Mouse (Mus musculus) frontal cortex, postnatal 14 days (tissue): ENCODE data around the gene Sema6c.
A peak's percentile ranks its signal among the peaks of the same experiment; 100 is the strongest.
"Not testable (repeated sequence)": the region's sequence is repeated elsewhere in the genome, so short reads cannot be mapped to it uniquely, and the experiment has no call there.

ENCODE experiments used
- DNase-seq, 2 experiments: peaks; one replicate each; pipeline ENCODE4 v3.0.0; 2022; ENCODE audit warnings: low spot score in 2 of 2

Sema6c gene

DNA sequence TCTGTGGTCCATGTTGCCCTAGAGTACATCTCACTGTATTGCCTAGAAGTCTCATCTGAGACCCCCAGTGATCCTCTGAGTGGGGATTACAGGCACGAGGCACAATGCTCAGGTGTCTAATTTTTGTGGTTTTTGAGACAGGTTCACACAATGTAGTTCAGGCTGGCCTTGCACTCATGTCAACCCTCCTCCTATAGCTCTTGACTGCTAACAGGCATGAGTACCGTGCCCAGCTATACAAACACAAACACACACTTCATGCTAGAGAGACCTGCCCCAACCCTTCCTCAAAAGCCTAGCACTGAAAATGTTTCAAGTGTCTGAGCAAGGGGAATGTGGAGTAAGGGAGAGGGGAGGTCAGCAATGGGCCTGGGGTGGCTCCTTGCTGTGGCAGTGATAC, 25.8 kb downstream of the Sema6c start:
- DNase-seq = no peak

DNA sequence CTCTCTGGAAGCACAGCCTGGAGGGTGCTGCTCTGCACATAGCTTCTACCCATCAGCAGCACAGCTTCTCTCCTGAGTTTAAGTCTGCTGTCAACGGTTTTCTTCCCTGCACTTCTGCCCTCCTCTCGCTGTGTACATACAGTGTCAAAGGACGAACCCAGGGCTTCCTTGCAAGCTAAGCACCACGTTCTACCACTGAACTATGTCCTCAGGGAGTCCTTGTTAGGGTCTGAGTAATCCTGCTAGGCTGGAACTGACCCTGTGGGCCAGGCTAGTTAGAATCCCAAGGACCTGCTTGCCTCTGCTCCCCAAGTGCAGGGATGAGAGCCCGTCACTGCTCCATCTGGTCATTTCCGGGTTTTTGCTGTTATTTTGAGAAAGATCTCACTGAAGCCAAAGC, 26.6 kb downstream of the Sema6c start:
- no peak for DNase-seq

DNA sequence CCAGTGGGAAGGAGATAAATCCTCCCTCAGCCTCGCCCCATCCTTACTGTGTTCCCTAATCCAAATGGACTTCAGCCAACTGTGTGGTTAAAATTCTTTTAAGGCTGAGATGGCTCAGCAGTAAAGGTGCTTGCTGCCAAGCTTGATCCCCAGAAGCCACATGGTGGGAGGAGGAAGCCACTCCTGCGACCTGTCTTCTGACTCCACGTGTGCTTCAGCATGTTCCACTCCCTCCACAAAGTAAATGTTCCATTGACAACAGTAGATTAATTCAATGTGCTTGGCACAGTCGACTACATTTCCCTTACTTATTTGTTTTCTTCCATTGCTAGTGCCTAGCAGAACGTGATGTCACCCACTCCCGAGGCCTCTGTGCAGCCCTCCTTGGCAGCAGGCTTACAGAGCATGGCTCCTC, 34.5 kb downstream of the Sema6c start:
- DNase-seq = no peak

DNA sequence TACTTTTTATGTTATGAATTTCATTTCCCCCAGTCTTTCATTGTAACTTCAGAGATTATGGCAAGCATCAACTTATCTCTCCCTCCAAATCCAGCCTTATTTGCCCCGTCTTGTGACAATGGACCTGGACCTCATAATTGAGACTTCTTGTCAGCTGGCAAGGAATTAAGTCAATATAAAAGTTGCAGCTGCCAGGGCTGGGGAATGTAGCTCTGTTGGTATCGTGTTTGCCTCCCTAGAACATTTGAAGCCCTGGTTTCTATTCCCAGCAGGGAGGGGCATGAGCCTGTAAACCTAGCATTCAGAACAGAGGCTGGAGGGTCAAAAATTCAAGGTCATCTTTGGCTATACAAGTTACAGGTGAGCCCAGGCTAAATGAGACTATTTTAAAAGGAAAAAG, 35.5 kb downstream of the Sema6c start:
- no peak for DNase-seq

DNA sequence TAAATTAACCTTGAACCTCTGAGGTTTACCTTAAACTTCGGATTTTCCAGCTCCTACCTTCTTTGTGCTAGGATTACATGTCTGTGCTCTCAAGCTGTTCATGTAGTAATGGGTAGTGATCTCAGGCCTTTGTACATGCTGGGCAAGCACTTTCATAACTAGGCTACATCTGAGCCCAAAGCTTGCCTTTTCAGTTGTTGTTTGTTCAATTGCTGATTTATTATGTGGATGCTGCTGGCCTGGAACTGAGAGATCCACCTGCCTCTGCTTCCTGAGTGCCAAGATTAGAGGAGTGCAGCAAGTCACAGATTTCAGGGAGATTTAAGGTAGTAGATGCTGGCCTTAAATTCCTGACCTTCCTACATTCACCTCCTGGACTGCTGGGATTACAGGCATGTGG, 38.8 kb downstream of the Sema6c start:
- DNase-seq = no peak

DNA sequence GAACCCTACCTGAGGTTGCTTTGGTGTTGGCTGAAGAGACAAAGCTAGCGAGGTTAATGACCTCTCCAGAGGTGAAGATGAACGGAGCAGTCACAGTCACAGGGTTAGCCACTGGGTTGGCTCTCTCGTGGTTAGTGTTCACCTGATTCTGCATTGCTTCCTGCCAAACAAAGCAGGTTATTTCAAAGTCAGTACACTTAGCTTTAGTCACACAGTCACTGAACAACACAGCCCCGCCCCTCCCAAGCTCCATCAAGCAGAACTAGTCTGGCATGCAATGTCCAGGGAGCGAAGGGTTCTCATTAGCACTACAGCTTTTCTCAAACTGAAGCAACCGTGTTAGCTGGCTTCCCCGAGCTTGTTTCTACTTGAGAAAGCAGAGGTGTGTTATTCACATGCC, 39.9 kb downstream of the Sema6c start:
- DNase-seq = no peak

DNA sequence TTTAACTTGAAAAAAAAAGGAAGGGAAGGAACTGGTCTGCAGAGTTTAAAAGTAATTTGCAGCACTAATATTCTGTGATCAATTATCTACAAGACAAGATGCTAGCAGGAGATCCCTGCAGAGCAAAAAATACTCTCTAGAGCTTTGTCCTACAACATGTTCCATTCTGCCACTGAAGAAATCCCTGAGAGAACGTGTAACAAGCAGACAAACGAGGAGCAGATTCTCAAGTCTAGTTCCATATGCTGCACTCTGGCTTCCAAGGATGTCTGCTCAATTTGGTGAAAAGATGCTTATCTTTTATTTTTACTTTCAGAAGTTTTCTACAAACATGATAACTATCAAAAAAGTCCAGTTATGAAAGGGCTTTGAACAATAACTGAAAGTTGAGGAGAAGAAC, 40.3 kb downstream of the Sema6c start:
- DNase-seq = no peak

DNA sequence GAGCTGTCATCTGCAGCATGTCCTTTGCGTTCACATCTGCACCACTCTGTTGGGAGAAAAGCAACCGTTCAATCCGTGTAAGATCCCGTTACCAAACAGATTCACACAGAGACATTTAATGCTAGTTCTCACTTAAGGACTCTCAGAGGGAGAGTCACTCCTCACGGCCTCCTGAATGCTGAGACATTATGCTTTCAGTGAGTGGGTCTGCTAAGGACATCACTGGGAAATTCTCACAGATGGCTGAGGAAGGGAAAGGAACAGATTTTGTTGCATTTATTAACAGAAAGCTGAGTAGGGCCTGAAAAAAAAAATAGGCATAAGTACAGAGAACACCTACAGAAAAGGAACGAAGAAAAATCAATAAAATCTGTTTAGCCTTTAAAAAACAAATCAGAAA, 43.6 kb downstream of the Sema6c start:
- no peak for DNase-seq

DNA sequence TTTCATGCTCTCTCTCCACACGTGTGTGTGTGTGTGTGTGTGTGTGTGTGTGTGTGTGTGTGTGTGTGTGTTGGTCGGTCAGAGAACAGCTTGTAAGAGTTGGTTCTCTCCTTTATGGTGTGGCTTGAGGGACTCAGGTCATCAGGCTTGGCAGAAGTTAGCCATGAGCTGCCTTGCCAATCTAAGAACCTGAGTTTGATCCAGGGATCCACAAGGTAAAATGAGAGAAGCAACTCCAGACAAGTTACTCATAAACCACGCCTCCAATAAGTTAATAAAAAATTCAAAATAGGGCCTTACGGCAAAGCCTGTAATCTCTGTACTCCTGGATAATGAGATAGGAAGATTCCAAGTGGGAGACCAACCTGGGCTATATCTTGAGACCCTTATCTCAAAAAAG, 48.0 kb downstream of the Sema6c start:
- DNase-seq = no peak

DNA sequence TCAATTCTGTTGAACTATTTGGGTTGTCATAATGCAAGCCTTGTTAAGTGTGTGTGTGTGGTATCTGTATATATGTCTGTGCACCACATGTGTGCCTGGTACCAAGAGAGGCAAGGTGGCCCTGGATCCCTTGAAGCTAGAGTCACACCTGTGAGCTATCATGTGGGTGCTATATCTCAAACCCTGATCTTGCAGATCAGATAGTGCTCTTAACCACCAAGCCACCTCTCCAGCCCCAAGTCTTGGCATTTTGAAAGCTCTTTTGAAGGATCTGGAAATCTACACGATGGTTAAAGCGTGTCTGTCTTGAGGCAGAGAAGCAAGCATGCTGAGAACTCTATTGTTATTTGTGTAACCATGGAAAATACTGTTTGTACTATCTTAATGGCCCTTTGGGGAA, 50.3 kb downstream of the Sema6c start:
- DNase-seq = no peak

DNA sequence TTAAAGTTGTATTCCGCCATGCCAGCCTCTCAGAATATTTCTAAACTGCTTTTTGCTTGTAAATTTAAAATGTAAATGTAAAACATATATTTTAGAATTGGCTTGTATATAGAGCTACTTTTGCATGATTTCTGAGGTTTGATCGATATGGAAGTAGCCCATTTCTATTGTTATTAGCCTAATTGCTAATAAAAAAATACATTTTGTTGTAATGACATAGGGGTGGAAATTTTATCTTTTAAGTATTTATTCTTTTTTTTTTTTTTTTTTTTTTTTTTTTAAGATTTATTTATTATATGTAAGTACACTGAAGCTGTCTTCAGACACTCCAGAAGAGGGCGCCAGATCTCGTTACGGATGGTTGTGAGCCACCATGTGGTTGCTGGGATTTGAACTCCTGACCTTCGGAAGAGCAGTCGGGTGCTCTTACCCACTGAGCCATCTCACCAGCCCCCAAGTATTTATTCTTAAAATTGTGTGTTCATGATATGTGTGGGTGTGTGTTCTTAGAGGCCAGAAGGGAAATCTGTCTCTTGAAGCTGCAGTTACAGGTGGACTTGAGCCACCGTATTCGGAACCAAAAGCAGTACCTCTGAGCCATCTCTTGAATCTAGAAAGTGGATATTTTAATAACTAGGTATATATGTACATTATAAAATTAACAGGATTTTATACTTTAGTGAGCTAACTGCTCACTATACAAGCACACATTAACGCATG, 52.8 kb downstream of the Sema6c start:
- DNase-seq = not testable (repeated sequence)

DNA sequence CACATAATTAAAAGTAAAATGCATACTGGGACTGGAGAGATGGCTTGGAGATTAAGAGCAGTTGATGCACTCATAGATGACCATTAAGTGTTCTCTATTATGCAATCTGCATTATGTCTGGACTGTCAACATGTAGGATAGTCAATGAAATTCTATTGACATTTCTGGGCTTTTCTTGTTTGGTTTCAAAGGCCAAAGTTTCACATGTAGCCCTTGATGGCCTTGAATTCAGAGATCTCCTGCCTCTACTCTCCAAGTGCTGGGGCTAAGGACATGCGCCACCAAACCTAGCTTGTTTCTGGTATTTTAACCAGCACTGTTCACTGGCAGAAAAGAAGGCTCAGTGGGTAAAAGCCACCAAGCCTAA, 53.3 kb downstream of the Sema6c start:
- DNase-seq = no peak

DNA sequence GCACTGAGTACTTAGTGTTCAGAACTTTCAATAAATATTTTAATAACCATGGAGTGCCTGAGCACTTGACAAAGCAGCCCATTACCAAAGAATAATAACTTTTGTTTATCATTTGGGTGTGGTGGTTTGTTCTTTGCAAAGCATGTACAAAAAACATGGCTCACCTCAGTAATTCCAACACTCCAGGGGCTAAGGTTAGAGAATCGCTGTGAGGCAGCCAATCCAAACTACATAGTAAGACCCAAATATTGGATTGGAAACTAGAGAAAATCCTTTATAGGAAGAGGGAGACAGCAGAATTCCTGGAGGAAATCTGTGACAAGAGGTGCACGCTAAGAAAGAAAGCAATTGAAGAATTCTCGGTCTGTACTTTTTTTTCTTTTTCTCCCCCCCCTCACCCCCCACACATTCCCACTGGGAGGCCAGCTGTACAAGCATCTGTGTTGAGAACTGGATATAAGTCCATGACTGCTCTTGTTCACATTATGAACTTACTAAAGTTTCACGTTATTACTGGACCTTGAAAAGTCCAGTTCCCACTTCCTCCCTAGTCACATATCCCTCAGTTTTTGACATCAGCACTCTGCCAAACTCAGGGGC, 56.5 kb downstream of the Sema6c start:
- no peak for DNase-seq

DNA sequence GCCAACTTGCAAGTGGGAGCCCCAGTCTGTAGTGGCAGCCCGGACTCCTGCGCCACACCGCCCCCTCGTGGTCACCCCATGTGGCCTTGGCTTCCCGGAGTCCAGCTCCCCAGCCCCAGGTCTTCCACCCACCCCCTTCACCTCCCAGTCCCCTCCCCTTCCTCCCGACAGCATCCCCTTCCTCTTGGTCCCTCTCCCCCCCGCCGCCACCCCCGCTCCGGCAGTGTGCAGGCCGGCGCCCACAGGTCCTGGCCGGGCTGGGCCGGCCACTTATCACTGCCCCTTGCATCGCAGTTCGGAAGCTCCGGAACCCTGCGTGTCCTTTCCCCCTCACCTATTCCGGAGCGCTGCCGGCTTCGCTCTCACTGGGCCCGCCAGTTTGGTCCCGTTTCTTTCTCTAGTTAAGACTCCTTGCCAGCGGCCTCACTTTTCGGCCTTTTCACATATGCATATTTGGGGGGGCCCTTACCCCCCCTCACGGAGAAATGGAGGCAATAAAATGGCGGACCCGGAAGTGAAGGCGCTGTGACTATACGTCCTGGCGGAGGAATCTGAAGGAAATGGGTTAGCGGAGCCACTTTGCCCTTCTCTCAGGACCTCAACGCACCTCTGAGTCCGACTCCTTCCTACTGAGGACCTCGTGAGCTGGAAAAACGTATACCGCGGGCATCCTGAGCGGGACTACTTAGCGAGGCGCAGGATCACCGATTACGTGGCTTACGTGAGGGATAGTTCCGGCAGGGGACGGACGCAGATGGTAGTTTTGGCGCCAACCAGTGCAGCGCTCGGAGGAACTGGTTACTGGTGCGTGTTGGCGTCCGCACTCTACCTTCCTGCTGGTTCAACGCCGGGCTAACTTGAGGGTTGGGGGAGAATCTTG, 57.2 kb downstream of the Sema6c start, which contains the start of gene Gabpb2:
Gabpb2 (minus strand) TSS at position 662 of the 880 bp plus-strand sequence.
- peak; percentile 82 to 85 for DNase-seq

DNA sequence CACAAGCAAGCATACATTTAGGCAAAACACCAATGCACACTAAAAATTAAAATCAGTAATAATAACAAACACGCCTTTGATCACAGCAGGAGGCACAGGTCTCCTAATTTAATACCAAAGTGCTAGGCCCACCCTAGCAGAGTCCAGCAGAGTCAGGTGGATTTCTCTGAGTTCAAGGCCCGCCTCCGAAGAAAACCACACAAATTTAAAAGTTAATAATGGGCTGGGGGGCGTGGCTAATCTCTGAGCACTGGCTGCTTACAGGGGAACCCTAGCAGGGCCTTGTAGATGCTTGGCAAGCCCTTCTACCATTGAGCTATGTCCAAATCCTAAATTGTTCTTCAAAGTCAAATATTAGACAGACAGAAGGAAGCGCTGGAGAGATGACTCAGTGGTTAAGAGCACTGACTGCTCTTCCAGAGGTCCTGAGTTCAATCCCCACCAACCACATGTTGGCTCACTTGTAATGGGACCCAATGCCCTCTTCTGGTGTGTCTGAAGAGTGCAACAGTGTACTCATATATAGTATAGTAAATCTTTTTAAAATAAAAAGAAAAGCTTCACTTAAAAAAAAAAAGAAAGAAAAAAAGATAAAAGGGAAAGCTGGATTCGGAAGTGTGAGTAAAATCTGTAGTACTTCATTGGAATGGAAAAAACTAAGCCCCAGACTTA, 58.3 kb downstream of the Sema6c start:
- no peak for DNase-seq

DNA sequence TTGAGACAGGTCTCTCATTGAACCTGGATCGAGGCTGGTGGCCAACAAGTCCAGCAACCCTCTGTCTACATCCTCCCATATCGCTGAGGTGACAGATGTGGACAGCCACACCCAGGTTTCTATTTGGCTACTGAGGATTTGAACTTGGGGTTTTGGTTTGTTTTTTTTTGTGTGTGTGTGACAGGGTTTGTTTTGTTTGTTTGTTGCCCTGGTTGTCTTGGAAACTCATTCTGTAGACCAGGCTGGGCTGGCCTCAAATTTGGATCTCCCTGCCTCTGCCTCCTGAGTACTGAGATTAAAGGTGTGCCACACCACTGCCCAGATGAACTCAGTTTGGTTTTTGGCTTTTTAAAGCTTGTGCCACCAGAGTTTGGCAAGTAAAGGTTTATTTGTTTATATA, 62.8 kb downstream of the Sema6c start:
- DNase-seq = no peak
